Mouse (Mus musculus) heart, postnatal 25 days (tissue): ENCODE data around the gene Zfp846. TPM values are rescaled to one million over a fixed set of nuclear protein-coding genes. Genes with fewer than 3 reads are reported as not detected.
"Not testable (repeated sequence)": the region's sequence is repeated elsewhere in the genome, so short reads cannot be mapped to it uniquely, and the experiment has no call there.

Experiments
- DNase-seq: peaks from one replicate; pipeline ENCODE4 v3.0.0; 2022; ENCODE audit warnings: low spot score
- intact Hi-C: fragments of 180-260 bp; cut with DNase I; formaldehyde crosslinking; loops from one replicate; pipeline ENCODE4 v1.15.1; 2025
- total RNA-seq, 2 experiments: library from RNA; stranded (reverse); gene quantifications; 2 replicates each; pipeline ENCODE4 v1.2.3; 2021

Zfp846 gene
- 1 to 10 TPM; 5.9 to 6.6 TPM for total RNA-seq

DNA sequence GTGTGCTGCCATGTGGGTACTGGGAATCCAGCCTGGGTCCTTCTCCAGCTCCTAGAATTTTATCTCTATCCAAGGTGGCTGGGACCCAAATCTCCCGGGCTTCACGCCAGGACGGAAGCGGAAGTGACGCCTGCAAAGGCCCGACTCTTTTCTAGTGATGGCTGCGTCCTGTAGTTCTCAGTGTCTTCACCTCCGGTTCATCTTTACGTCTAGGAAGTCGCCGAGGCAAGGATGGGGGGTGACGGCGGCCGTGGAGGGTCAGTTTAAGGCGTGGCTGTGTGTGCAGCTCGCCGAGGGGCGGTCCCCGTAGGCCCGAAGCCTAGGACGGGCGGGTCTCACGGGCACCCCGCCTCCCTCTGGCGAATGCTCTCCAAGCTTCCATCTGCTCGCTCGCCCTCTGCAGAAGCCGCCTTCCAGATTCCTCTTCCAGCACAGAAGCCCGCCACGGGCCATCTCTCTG is at the start of gene Zfp846:
Gene Zfp846, plus strand, starts transcription at position 117 of the 460 bp plus-strand sequence.
- intact Hi-C loops, result loop anchor here (1.0 to 10.0 kb wide), 2 partner anchors 26 to 116 kb away; partner anchors contain the start of gene Zfp26
- DNase-seq, result peak; percentile 97

GRCm38 (mm10) chr9:20534326-20534926 is 46.7 kb upstream of the Zfp846 start:
- no peak for DNase-seq
- intact Hi-C loops, result no loop called here

- intact Hi-C loops, result no loop called here
- no peak for DNase-seq
These were observed 44.5 kb upstream of the Zfp846 start for GRCm38 (mm10) chr9:20536598-20536997.

- intact Hi-C loops, result loop anchor here (2.0 kb wide), 1 partner anchor 21 kb away; no protein-coding TSS in a partner anchor
- no peak for DNase-seq
These were observed 37.6 kb upstream of the Zfp846 start for GRCm38 (mm10) chr9:20543496-20543895.

- peak; percentile 79 for DNase-seq
- intact Hi-C loops, result no loop called here
These were observed 36.8 kb upstream of the Zfp846 start for GRCm38 (mm10) chr9:20544070-20544821.

GRCm38 (mm10) chr9:20545151-20545550 is 35.9 kb upstream of the Zfp846 start:
- DNase-seq, result no peak
- intact Hi-C loops, result loop anchor here (1.0 kb wide), 1 partner anchor 77 kb away; no protein-coding TSS in a partner anchor

GRCm38 (mm10) chr9:20551781-20552275 is 29.3 kb upstream of the Zfp846 start:
- intact Hi-C loops, result no loop called here
- no peak for DNase-seq

DNA sequence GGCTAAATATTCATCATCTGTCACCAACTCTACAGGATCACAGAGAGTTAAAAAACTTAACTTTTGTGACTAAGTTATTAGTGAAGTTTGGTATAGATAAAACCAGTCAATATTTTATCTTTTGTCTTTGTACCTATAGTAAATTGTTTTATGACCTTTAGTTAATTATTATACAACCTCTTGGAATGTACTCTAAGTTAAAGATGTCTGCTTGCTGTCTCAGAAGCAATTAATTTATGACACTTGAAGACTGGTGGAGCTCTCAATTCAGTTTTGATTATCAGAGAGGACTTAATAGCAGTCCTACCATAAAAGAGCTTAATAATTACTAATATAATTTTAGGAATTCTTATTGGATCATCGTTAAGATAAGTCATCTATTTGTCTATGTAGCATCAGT is 28.4 kb upstream of the Zfp846 start:
- DNase-seq, result no peak
- intact Hi-C loops, result no loop called here

DNA sequence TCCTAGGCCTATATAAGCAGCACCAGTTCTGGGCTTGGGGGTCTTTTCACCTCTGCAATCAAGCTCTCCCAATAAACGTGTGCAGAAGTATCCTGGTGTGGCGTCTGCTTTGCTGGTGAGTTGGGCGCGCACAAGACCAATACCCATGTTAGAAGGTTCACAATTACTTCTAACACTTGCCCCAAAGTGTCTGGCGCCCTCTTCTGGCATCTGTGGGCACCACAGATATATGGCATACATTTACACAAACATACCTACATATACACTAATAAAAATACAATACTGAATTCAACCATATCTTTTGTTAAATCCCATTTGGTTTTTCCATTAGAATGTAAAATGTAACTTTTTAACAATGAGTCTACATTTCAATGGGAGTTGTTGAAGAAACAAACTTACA is 18.9 kb upstream of the Zfp846 start:
- intact Hi-C loops, result no loop called here
- DNase-seq, result no peak

- intact Hi-C loops, DNase-seq: not testable (repeated sequence)
These were observed 15.6 kb upstream of the Zfp846 start for GRCm38 (mm10) chr9:20565326-20566030.

DNA sequence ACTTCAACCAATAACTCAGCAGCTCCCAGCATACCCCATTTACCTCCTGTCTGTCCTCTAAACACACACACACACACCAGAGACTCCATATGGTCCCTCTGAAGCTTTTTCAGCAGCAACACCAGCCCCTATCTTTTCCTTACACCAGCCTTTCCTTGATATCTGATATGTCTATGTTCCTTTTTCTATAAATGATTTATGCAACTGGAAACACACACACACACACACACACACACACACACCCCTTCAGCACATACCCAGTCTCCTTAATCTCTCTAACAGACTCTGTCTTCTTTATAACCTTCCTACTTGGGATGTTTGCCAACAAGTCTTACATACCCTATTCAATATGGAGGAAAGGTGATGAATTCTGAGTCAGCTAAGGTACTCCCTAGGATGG is 10.0 kb upstream of the Zfp846 start:
- intact Hi-C loops, result no loop called here
- no peak for DNase-seq

DNA sequence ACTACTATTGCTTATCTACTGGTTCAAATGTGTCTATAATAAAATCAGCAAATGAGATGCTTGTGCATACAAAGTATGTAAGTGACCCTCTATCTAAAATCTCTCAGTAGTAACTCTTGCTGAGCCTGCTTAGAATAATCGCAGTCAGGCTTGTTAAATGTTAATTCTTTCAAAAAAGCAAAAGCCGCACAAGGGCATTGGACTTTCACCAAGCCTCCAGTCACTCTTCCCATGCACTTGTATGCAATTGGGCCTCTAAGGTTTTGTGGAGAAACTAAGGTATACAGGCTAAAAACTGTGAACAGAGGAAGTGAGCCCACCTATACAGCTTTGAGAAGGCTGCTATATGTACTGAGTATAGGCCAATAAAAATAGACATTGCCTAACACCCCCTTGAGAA is 4.5 kb upstream of the Zfp846 start:
- no peak for DNase-seq
- intact Hi-C loops, result no loop called here

DNA sequence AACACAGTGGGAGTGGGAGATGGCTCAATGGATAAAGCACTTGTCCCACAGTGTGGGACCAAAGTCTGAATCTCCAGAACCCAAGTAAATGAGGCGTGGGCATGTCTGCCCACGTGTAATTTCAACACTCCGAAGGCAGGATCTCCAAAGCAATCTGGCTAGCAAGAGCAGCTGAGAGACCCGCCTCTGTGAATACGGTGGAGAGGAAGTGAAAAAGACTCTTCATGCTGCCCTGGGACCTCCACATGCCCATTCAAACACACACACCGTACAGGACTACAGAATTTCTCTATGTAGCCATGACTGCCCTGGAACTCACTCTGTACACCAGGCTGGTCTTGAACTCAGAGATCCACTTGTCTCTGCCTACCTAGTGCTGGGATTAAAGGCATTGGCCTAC is 20.2 kb downstream of the Zfp846 start:
- DNase-seq, result no peak
- intact Hi-C loops, result loop anchor here (10.0 kb wide), 1 partner anchor 106 kb away; the partner anchor contains the start of gene Zfp426

- intact Hi-C loops, result loop anchor here (10.0 kb wide), 1 partner anchor 111 kb away; the partner anchor contains the start of gene Zfp426
- DNase-seq, result no peak
These were observed 25.2 kb downstream of the Zfp846 start for GRCm38 (mm10) chr9:20606269-20606668.

DNA sequence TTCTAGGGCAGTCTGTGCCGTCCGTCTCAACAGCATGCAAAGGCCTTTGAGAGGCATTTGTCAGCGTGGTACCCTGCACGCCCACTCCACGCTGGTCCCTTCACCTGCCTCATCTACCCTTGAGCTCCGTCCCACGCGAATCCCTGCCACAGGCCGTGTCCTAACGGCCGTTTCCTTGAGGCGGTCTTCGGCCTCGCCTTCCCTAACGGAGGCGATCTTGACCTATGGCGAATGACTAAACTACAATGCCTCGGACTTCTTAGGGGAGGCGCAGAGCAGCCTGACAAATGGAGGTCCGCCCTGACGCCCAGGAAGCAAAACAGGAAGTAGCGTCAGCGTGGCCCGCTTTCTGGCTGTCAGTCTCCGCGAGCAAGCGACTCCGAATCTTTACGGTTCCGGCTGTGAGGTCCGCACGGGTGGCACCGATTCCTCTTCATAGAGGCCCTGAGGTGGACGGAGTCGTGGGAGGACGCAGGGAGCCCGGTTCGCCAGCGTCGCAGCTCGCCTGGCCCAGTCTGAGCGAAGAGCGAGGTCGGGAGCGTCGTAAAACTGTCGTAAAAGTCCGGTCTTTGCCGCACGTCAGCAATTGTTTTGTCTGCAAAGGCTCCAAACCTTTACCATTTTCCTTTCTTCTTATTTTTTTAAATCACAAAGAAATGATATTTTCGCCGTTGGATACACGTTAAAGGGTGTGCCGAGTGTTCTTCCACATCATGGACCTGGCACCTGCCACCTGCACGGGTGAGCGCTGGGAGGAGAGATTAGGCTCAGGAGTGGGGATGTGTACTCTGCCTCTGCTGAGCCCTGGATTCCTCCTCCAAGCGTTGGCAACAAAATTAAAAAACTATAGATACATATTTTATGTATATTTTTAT is 26.2 kb downstream of the Zfp846 start:
- intact Hi-C loops, result loop anchor here (1.0 to 10.0 kb wide), 2 partner anchors 26 to 113 kb away; partner anchors contain the start of genes Zfp426 and Zfp846
- peak; percentile 76 for DNase-seq

DNA sequence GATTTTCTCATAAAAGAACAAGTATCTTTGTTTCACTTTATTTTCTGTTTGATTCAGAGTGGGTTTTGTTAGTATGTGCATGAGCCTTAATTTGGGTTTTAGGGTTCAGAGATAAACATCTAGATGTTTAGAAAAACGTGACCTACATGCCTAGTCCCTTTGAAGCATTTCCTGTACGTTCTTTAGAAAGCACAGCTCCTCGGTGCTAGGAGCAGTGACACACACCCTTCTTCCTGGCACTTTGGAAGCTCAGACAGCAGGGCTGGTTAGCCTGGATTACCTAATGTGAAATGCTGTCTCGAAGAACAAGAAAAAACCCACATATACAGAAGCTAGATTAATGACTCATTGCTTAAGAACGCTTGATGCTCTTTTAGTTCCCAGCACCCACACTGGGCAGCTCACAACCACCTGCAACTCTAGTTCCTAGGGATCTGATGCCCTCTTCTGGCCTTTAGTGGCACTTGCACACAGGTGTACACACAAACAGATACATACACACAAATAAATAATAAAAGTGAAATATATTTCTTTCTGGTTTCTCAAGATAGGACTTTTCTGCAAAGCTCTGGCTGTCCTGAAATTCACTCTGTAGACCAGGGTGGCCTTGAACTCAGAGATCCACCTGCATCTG is 28.9 kb downstream of the Zfp846 start:
- intact Hi-C loops, result loop anchor here (10.0 kb wide), 1 partner anchor 115 kb away; the partner anchor contains the start of gene Zfp426
- no peak for DNase-seq

DNA sequence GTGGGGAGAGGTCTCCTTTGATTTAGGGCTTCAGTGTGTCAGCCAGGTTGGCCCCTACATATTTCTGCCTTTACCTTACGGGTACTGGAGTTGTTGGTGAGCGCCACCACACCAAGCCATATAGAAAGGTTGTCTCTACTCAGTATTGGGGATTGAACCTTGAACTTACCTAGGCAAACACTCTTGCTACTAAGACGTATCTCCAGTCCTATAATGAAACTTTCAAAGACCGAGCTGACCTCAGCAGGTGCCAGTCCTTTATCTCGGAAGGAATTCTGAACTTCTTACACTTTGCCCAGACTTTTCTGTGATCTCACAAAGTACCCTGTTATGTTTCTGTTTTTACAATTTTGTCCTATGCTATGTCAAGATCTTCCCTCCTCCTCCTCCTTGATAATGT is 30.9 kb downstream of the Zfp846 start:
- intact Hi-C loops, result no loop called here
- DNase-seq, result no peak

- intact Hi-C loops, result no loop called here
- DNase-seq, result no peak
These were observed 35.6 kb downstream of the Zfp846 start for GRCm38 (mm10) chr9:20616685-20617084.

DNA sequence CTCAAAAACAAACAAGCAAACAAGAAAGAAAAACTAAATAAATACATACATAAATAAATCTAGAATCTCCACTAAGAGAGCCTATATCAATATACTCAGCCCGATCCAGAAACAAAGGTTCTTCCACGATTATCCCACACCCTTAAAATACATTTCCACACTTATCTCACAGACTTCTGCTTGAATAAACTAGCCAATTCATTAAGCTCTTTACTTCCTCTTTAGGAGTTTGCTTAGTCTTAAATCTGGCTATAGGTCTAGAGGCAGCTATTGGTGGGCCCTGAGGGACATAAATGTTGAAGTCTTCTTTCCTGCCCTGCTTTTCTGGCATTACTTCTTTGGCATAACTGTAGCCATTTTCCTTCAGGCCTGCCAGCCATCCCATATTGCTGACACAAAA is 50.2 kb downstream of the Zfp846 start:
- no peak for DNase-seq
- intact Hi-C loops, result no loop called here
